ENCODE assay signal across 13 mouse cellular contexts in the genomic region with DNA sequence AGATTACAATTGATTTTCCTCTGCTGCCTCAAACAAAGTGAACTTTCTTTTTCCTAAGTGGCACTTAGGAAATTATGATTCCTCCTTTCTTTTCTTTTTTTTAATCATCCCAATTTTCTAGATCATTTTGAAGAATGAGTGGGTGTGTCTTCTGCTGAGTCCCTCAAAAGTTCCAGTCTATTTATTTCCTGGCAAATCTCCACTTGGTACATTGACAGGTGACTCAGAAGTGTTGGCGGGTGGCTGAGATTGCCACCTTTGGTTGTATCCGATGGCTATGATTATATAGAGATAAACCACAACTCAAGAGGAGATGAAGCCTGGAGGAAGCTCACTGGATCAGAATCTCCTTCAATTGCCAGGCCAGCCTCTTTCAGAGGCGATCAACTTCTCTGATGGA. TPM values are rescaled to one million over a fixed set of nuclear protein-coding genes. Genes with fewer than 3 reads are reported as not detected.
DNase-seq lines count a peak whose midpoint lies in the region.
"Had no signal": no experiment of that assay in that cellular context is flagged by ENCODE, and none has a peak within 500 bp of the region (broad histone marks: within the 10 kb centered on the region; RNA-seq: fewer than 3 reads in every experiment).

No protein-coding gene starts in this region.

- DNase-seq in gastrocnemius, adult 18-20 months (ENCODE audit: low spot score), result peak; percentile 13
- no peak for DNase-seq in gastrocnemius, adult 8-10 months (ENCODE audit: low spot score in 2 of 2)
- DNase-seq in right cerebral cortex, adult 18-20 months, result peak; percentile 31
- DNase-seq in right cerebral cortex, postnatal 36 days (ENCODE audit: low spot score in 2 of 2), result no peak
- peak; percentile 8 for DNase-seq in gonadal fat pad, adult 2 months (ENCODE audit: low read depth)
- DNase-seq in cerebellum, adult 11-12 months, result no peak
- DNase-seq: adrenal gland, adult 2 months; adrenal gland, postnatal 14 days; cerebellum, adult 2 months; cerebellum, adult 9-11 months; cerebellum, postnatal 25 days; gastrocnemius, postnatal 14 days; heart, adult 2 months had no signal

RNA-seq across cellular contexts. Expression of a gene that starts 54.7 kb away (rescaled TPM):
- 1 to 10 TPM; 9.2 to 9.9 TPM for total RNA-seq in gastrocnemius, adult 18-20 months (2021)
- total RNA-seq in gastrocnemius, adult 8-10 months (2022), result 10 to 100 TPM in 2 of 4 experiments, 1 to 10 TPM in 2; 6.1 to 23.4 (median 9.1) TPM
- 11.1 and 22.0 TPM in 2 replicates for polyA plus RNA-seq in gonadal fat pad, adult 2 months (2012; rRNA removed)

RNA-seq across cellular contexts. Expression of a gene that starts 55.0 kb away (rescaled TPM):
- total RNA-seq in gastrocnemius, adult 18-20 months (2021), result 1 to 10 TPM; 1.6 TPM
- 1 to 10 TPM in 1 of 4 experiments, under 1 TPM in 3; 0.80 to 2.5 (median 0.91) TPM for total RNA-seq in gastrocnemius, adult 8-10 months (2022)
- 0.54 and 1.1 TPM in 2 replicates for polyA plus RNA-seq in gonadal fat pad, adult 2 months (2012; rRNA removed)

Comparison
In these comparisons a context has a peak if more than half of its experiments do, and no peak if none do; other contexts are left out.
1. DNase-seq: peak in gastrocnemius, adult 18-20 months (single experiment), right cerebral cortex, adult 18-20 months (single experiment) and gonadal fat pad, adult 2 months (single experiment); none in gastrocnemius, adult 8-10 months (0 of 2), right cerebral cortex, postnatal 36 days (0 of 2) and cerebellum, adult 11-12 months (single experiment).